Mouse (Mus musculus) spleen, adult 2 months (tissue): Measurements from ENCODE around the gene Lmod3.

Source experiments
- CTCF ChIP-seq: fragments of 200-500 bp; IDR thresholded peaks from 2 replicates; pipeline ENCODE4 v1.5.1; 2011; ENCODE audit warnings: mild to moderate bottlenecking, inconsistent platforms; ENCODE audit not compliant: insufficient read depth, insufficient read length, insufficient replicate concordance; ENCODE audit errors: extremely low read depth
- POLR2A ChIP-seq: fragments of 200-500 bp; IDR thresholded peaks from 2 replicates; pipeline ENCODE4 v1.6.1; 2011; ENCODE audit warnings: low read depth, low read length, inconsistent platforms

DNA sequence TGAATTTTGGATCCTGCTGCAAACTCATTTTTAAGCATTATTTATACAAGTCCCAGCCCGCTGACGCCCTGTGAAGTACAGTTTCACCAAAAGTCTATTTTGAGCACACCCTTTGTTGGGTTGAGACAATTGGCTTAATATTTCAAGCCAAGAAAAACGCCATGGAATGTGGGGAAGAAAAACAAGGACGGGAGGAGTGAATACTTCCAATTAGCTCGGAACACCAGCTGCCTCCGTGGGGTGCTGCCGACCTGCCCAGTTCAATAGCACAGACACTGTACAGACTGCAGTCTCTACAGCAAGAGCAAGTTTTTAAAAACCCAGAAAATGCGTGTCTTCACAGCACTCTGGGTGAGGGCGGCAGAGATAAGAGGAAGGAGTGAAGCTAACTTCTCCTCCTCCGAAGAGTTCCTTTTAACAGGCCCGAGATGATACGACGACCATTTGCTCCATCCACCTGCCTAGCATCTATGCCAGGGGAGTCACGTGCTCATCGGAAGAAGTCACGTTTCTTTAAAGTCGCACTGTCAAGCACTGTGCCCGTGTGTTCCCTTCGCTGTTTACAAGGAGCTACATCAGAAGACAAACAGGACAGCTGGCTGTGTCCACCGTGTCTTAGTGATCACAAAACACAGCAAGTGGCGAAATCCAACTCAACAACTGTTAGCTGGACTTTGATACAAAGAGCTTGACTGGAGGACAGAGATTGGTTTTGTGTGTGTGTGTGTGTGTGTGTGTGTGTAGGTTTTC lies 38.8 kb upstream of the Lmod3 start:
- no peak for TF ChIP-seq CTCF
- no peak for TF ChIP-seq POLR2A
